Mouse (Mus musculus): ENCODE data around the gene Cip2a.

Cip2a gene

DNA sequence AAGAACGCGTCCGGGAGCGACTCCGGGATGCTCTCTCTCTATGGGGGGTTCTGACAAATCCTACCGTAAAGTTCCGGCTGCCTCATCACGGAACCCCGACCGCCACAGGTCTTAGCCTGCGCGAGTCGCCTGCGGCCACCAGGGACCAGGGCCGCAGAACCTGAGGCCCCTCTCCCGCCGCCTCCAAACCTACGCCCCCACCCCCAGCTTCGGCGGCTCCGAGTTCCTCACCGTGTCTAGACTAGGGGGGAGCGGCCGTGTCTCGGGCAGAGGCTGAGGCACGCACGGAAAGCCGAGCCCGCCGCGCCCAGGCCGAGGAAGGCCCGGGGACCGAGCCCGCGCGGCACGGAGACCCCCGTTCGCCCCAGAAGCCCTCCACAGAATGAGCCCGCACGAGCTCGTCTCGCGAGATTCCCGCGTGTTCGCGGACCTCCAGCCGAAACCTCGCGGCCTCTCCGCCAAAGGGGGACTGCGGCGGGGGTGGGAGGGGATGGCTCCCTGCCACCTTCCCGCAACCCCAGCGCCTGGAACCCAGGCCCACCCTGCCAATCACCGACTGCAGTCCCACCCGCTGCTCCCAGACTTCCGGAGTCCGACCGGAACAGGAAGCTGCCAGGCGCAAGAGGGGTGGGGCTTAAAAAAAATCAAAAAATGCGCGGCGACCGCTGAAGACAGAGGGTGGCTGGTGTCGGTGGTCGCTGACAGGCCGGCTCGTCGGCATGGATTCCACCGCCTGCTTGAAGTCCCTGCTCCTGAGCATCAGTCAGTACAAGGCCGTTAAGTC lies at the start of gene Cip2a, which contains the start of gene Dzip3:
Cip2a (plus strand) TSS at position 627 of the 784 bp plus-strand sequence.
Dzip3 (minus strand) TSS at position 607 of the 784 bp plus-strand sequence.
- peak; percentile 89 for DNase-seq (ENCODE audit: low spot score)

DNA sequence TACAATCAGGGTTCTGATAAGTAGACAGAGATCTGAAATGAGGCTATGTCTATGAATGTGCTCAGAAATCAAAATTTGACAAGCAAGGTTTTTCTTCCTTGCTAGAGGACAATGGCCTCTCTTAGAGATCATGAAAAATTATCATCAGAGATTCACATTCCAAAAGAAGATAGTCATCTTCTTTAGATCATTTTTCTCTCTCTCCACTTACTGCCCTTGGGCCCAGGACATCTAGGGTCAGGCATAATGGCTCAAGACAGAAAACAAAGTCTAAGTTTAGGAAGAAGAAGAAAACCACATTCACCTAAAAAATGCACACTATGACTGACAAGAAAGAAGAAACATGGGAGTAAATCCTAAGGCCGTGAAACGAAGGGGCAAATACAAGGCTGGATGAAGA lies 21.0 kb upstream of the Cip2a start:
- DNase-seq (ENCODE audit: low spot score): no peak

DNA sequence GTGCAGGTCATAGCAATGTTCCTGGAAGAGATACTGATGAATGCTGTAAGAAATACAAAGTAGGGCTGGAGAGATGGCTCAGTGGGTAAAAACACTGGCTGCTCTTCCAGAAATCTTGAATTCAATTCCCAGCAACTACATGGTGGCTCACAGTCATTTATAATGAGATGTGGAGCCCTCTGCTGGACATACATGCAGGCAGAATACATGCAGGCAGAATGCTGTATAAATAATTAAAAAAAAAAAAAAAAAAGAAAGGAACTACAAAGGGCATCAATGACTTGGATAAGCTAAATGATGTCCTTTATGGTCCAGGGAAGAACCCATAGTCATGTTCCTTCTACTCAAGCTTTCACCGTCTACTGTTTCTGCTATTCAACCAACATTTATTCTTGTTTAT lies 20.4 kb upstream of the Cip2a start:
- DNase-seq (ENCODE audit: low spot score): no peak

DNA sequence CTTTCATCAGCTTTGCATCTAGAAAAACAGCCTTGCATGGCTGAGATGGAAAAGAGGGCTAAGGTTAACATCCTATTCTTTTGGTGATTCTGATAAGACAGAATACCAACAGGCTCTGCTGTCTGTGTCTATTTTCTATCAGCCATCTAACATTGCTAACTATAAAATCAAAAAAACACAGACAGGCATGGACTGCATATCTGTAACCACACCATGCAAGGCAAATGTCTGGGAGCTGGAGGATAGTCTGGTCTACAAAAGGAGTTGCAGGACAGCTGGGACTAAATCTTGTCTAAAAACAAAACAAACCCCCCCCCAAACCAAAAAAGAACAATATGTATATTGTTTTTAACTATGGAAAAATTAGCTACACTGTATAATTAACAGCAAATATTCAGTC lies 14.0 kb upstream of the Cip2a start:
- no peak for DNase-seq (ENCODE audit: low spot score)

DNA sequence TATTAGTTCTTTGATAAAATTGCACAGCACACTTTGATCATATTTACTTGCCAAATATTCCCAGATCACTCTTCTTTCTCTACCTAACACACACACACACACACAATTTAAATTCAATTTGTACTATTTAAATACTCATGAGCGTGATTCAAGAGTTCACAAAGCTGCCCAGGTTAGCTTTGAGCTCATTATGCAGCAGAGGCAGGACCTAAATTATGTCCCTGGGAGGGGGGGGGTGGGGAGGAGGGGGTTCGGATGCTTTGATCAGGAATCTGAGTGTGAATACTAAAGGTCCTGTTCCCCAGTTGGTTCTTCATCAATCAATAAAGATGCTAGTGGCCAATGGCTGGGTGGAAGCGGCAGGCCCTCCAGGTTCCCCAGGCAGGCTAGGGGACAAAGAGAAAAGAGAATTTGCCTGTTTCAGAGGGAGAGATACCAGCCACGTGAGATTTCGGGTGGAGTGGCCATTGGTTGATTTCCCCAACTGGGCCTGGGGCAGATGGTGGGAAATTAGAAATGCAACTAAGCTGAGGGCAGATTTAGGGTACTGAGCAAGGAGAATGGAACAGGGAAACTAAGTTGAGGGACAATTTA lies 8.9 kb upstream of the Cip2a start:
- DNase-seq (ENCODE audit: low spot score): no peak

DNA sequence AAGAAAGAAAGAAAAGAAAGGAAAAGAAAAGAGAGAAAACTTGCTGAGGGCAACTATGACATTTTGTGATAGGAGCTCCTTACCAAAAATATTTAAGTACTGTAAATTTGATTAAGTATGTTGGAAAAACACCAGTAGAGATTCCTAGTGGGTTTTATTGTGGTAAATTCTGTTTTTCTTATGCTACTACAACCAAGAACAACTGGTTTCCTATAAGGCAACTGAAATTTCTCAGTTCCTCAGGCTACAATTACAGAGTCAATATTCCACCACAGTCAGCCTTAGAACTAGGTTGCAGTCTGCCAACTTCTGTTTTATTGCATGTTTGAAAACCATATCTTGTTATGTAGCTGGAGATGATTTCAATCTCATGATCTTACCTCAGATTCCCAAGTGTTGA lies 4.3 kb upstream of the Cip2a start:
- no peak for DNase-seq (ENCODE audit: low spot score)

DNA sequence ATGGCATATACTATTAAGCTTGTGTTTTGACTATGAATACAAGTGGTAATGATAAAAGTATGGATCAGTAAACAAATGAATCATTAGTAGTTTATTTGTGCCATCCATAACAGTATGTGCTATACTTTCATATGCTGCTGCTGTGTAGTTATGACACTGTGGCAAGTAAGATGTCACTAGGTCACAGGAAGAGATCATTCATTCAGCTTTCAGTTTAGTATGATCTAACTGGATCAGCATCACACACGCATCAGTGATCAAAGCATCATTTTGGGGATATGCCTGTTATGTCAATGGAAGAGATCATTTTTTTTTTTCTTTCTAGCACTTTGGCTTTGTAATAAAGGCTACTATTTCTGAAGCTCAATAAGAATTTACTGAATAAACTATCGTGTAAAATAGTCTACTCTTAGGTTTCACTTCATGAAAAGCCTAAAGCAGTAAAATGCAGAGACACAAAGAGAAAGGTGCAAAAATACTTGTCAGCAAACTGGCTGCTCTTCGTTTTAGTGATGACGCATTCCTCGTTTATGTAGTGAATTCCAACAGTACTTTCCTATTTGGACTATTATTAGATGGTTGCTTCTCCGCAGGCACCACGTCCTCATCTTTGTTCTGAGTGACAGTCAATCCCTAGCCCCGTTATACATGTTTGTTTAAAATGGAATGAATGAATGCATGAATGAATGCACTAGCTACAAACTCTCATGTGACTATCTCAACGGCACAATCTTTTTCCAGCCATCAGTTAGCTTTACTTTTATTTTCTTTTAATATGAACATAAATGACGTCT lies 1.4 kb upstream of the Cip2a start:
- DNase-seq (ENCODE audit: low spot score): no peak

DNA sequence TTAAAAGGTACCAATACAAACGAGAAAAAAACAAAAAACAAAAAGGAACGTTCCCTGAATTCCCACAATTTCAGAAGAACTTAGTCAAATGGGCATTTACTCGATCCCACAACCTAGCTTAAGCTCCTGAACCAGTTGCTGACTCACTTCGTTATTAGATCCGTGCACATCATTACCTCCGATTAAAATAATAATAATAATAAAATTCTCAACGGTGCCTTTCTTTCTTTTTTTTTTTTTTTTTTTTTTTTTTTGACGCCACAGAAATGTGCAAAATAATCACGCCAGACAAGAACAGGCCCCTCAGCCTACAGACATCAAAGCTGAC lies 790 bp upstream of the Cip2a start:
- no peak for DNase-seq (ENCODE audit: low spot score)

DNA sequence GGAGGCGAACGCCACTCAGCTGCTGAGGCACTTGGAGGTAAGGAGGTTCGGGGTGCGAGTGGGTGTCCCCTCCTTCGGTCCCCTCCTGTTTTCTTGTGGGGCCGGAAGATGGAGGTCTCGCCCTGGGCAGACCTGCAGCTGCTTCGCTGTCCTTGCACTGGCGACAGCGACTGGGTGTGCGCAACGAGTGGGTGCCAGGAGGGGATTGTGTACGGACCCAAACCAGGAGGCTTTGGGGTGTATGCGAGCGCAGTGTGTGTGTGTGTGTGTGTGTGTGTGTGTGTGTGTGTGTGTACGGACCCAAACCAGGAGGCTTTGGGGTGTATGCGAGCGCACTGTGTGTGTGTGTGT lies 333 bp downstream of the Cip2a start:
- DNase-seq (ENCODE audit: low spot score): no peak

DNA sequence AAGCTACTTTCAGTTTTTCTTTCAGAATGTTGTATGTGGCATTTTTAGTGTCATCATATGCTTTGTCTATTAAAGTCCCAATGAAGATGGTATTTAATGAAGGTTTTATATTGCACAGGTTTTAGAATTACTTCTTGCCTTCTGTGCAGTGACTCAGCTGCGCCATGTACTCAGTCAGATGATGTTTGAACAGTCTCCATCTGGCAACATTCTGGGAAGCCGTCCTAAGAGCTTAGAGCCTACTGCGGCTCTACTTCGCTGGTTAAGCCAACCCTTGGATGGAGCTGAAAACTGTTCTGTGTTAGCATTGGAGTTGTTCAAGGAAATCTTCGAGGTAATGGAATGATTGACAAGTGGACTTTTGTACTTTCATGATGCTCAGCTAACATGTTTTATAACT lies 10.2 kb downstream of the Cip2a start:
- DNase-seq (ENCODE audit: low spot score): no peak

DNA sequence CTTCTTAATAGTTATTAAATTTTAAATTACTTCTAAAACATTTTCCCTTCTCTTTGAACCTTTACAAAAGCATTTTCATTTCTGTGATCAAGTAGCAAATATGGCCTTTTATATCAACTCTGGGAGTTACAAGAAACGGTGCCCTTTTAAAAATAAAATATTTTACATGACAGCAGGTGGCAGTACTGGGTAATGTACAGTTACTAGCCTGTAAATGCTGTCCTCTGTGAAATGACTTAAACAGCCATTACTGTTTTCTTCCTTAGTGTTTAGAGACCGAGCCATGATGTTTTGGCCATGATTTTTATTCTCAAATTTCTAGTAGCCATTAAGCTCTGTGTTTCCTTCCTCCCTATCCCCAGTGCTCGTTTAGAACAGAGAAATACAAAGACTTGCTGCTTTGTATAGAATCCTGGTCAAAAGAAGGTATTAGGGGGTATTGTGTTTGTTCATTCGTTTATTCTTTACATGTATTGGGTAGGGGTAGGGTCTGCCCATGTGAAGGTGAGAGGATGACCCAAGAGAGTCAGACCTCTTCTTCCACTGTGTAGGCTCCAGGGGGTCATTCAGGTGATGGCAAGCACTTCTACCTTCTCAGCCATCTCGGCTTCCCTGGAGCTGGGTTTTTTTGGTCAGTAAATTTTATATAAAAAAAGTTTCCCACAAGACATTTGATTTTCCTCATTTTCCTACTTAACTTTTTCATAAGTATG lies 22.8 kb downstream of the Cip2a start:
- DNase-seq (ENCODE audit: low spot score): no peak

DNA sequence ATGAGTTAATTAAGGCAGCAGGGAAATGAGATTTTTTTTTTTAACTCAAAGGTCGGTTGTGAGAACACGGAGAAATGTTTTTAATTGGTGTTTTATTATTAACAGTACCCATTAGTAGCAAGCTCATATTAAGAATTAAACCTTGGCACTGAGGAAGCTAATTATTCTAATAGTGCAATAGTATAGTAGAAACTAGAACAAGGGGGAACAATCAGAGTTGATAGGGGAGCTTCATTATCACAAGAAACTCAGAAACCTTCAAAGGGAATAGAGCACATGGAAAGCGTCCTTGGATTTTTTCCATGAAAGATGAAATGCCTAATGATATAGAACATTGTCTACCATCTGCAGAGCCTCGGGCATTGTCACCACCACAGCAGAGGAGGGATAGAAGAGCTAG lies 41.9 kb downstream of the Cip2a start:
- DNase-seq (ENCODE audit: low spot score): no peak

DNA sequence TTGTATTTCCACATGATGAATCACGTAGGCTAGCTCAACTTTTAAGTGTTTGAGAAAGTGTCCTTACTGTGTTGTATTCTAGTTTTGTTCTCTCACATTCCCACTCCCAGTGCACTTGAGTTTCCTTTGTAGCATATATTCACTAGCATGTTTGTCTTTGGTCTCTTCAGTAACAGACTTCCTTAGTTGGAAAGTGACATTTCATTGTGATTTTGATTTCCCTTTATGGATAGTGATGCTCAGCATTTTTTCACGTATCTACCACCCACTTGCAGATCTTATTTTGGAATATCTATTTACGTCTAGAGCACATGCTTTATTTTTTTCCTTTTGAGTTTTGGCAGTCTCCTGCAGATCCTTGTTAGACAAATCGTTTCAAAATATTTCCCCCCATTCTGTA lies 43.8 kb downstream of the Cip2a start:
- DNase-seq (ENCODE audit: low spot score): no peak

DNA sequence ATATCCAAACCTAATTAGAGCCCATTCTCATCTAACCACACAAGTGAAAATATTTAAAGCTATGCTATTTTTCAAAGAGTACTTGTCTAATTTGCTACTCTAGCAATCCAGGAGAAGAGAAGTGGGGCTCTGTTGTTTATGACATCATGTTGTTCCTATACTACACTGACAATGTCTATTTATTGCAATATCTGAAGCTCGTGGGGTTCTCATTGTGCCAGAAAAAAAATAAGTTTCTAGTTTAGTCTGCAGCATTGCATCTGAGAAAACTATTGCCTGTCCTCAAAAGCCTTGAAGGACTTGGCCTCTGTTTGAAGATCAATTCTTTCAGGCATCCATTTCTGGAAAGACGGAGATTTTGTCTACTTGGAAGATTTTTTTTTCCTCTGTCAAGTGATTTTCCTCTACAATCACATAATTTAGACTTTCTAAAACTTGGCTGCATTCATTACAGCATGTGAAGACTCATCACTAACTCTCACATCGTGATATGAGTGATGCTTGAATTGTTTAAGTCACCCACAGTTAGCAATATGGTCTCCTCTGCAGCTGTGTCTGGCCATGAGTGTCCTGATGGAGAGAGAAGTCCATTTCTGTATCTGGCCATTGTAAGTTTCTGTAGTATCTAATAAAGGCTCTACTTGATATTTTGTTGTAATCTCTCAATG lies 46.7 kb downstream of the Cip2a start:
- no peak for DNase-seq (ENCODE audit: low spot score)

DNA sequence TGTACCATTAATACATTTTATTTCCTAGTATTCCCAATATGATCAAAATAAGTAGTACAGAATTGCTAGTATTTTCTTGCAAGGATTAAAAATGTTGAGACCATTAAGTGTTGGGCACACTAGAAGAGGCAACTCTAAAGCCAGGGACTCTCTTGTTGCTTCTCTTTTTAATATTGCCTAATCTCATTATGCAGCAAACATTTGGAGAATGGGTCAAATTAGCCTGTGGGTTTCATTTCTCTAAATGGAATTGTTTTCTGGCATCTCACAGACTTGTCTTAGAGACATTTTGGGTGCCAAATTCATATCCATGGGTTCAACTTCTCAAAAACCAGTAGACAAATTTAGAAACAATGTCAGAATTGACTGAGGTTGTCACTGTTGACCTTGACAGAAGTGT lies 55.2 kb downstream of the Cip2a start:
- DNase-seq (ENCODE audit: low spot score): no peak

DNA sequence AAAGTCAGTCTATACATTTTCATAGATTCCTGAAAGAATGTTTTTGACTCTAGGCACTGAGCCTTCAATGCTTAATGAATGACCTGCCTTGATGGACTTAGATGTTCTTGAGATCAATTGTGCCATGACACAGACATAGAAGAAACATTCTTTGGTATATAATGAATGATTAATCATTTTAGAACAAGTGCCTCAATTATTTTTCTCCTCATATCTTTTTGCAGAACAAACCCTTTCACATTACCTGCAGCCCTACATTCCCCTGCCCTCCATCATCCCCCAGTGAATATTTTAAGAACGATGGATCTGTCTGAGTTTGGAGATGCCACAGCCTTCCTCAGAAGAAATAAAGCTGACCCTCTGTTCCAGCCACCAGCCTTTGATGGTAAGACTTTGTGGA lies 63.2 kb downstream of the Cip2a start, which contains the start of gene Myh15:
Myh15 (plus strand) TSS at position 301 of the 400 bp plus-strand sequence.
- DNase-seq (ENCODE audit: low spot score): no peak
